Mouse (Mus musculus): ENCODE measurements around the gene Cnnm3.

DNA sequence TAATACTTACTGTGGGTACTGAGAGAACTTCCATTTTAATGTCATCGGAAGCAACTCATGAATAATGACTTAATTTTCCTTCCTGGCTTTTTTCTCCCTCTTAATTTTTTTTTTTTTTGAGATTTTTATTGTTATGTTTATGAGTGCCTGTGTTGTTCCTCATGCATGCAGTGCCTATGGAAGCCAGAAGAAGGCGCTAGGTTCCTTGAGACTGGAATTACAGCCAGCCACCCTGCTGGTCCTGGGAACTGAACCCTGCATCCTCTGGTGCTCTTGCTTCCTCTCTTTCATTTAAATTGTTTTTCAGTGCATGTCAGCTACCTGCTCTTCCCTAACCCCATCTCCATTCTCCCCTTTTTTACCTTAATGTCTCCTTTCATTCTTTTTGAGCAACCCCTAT, 2.1 kb downstream of the Cnnm3 start:
- TF ChIP-seq CTCF (conservative IDR thresholded peaks at IDR 0.05; ENCODE audit: low read length) = peak; percentile 93
- TF ChIP-seq POU5F1 (IDR thresholded peaks at IDR 0.05; ENCODE audit: borderline replicate concordance, low read length) = no peak
